Mouse (Mus musculus) forebrain, embryonic 16.5 days (tissue): ENCODE measurements around the gene Hist1h2ab. TPM values are rescaled to one million over a fixed set of nuclear protein-coding genes. Genes with fewer than 3 reads are reported as not detected.

Experiments used
- microRNA-seq: library from miRNA; unstranded; fragments of <30 nt; microRNA quantifications from one replicate; pipeline ENCODE4, GENCODE M21; 2017
- polyA plus RNA-seq: library from polyadenylated mRNA; unstranded; fragments of >200 nt; fragmentation: Nextera tagmentation; extraction: Ambion mirVana; gene quantifications from 2 replicates; pipeline ENCODE4 v1.2.1, GENCODE M21; 2015

The Hist1h2ab gene
- polyA plus RNA-seq, 1 experiment from 2014 or later, result 14.5 TPM

Small RNA genes lying within 50 kb of the gene (microRNA-seq; reads per million reads assigned to microRNA genes)
- gene Gm44314 (not detected), gene Gm44484 (not detected)

Other genes starting within 250 kb of the Hist1h2ab start
- gene Hist1h4h, start 220.1 kb upstream of the Hist1h2ab start, polyA plus RNA-seq, result 2.9 and 4.6 TPM in 2 replicates
- gene Hist1h2af, start 217.2 kb upstream of the Hist1h2ab start, polyA plus RNA-seq, result not detected in 2 replicates
- 1.5 and 3.2 TPM in 2 replicates for gene Hist1h3g, start 215.7 kb upstream of the Hist1h2ab start, polyA plus RNA-seq
- 0.23 and 0.47 TPM in 2 replicates for gene Hist1h2bh, start 207.7 kb upstream of the Hist1h2ab start, polyA plus RNA-seq
- 0.30 and 0.61 TPM in 2 replicates for gene Hist1h3f, start 207.1 kb upstream of the Hist1h2ab start, polyA plus RNA-seq
- gene Hist1h4f, start 199.5 kb upstream of the Hist1h2ab start, polyA plus RNA-seq, result not detected in 2 replicates
- 0.15 and 0.22 TPM in 2 replicates for gene Hist1h1d, start 197.9 kb upstream of the Hist1h2ab start, polyA plus RNA-seq
- gene Hist1h3e, start 188.8 kb upstream of the Hist1h2ab start, polyA plus RNA-seq, result 2.0 and 3.4 TPM in 2 replicates
- gene Hist1h2ae, start 179.9 kb upstream of the Hist1h2ab start, polyA plus RNA-seq, result 33.0 and 46.2 TPM in 2 replicates
- 2.1 and 6.2 TPM in 2 replicates for gene Hist1h2bg, start 179.7 kb upstream of the Hist1h2ab start, polyA plus RNA-seq
- 2.1 and 2.6 TPM in 2 replicates for gene Hist1h2bf, start 176.9 kb upstream of the Hist1h2ab start, polyA plus RNA-seq
- 1.2 and 3.4 TPM in 2 replicates for gene Hist1h2ad, start 176.7 kb upstream of the Hist1h2ab start, polyA plus RNA-seq
- 2.2 and 2.8 TPM in 2 replicates for gene Hist1h3d, start 175.4 kb upstream of the Hist1h2ab start, polyA plus RNA-seq
- gene Hist1h4d, start 169.5 kb upstream of the Hist1h2ab start, polyA plus RNA-seq, result 51.0 and 59.0 TPM in 2 replicates
- gene Hist1h2be, start 130.0 kb upstream of the Hist1h2ab start, polyA plus RNA-seq, result 2.0 and 2.6 TPM in 2 replicates
- gene Hist1h1e, start 128.6 kb upstream of the Hist1h2ab start, polyA plus RNA-seq, result 7.0 and 9.9 TPM in 2 replicates
- gene Hist1h2ac, start 67.2 kb upstream of the Hist1h2ab start, polyA plus RNA-seq, result 0.80 and 0.83 TPM in 2 replicates
- gene Hist1h2bc, start 66.9 kb upstream of the Hist1h2ab start, polyA plus RNA-seq, result 27.2 and 35.5 TPM in 2 replicates
- gene Hist1h1t, start 55.3 kb upstream of the Hist1h2ab start, polyA plus RNA-seq, result not detected in 2 replicates
- 2.1 and 2.2 TPM in 2 replicates for gene Hist1h4c, start 52.7 kb upstream of the Hist1h2ab start, polyA plus RNA-seq
- 2.1 and 3.3 TPM in 2 replicates for gene Hfe, start 40.3 kb upstream of the Hist1h2ab start, polyA plus RNA-seq
- 16.7 and 22.7 TPM in 2 replicates for gene Hist1h1c, start 12.3 kb upstream of the Hist1h2ab start, polyA plus RNA-seq
- 1.6 and 2.0 TPM in 2 replicates for gene Hist1h3c, start 5.5 kb upstream of the Hist1h2ab start, polyA plus RNA-seq
- gene Hist1h2bb, start 4.4 kb upstream of the Hist1h2ab start, polyA plus RNA-seq, result 0.86 and 0.95 TPM in 2 replicates
- gene Hist1h3b, start 1.1 kb downstream of the Hist1h2ab start, polyA plus RNA-seq, result 4.9 and 6.7 TPM in 2 replicates
- 1.5 TPM in 1 of 2 replicates, not detected in the other for gene Hist1h4b, start 5.9 kb downstream of the Hist1h2ab start, polyA plus RNA-seq
- gene Hist1h4a, start 10.1 kb downstream of the Hist1h2ab start, polyA plus RNA-seq, result not detected in 2 replicates
- gene Hist1h3a, start 11.3 kb downstream of the Hist1h2ab start, polyA plus RNA-seq, result 1.5 and 1.9 TPM in 2 replicates
- gene Hist1h1a, start 12.5 kb downstream of the Hist1h2ab start, polyA plus RNA-seq, result 0.70 and 1.0 TPM in 2 replicates
- not detected in 2 replicates for gene Trim38, start 18.8 kb downstream of the Hist1h2ab start, polyA plus RNA-seq
- gene Slc17a2, start 55.9 kb downstream of the Hist1h2ab start, polyA plus RNA-seq, result not detected in 2 replicates
- not detected in 2 replicates for gene Slc17a3, start 88.3 kb downstream of the Hist1h2ab start, polyA plus RNA-seq
- gene Slc17a1, start 116.6 kb downstream of the Hist1h2ab start, polyA plus RNA-seq, result not detected in 2 replicates
- not detected in 2 replicates for gene Slc17a4, start 163.9 kb downstream of the Hist1h2ab start, polyA plus RNA-seq
- gene Hist1h2ba, start 183.0 kb downstream of the Hist1h2ab start, polyA plus RNA-seq, result not detected in 2 replicates
- not detected in 2 replicates for gene Hist1h2aa, start 183.3 kb downstream of the Hist1h2ab start, polyA plus RNA-seq
- gene Scgn, start 240.1 kb downstream of the Hist1h2ab start, polyA plus RNA-seq, result 1.9 and 3.7 TPM in 2 replicates